Mouse (Mus musculus) liver, embryonic 15.5 days (tissue): ENCODE data around the gene Brat1. TPM values are rescaled to one million over a fixed set of nuclear protein-coding genes. Genes with fewer than 3 reads are reported as not detected.

Experiments used
- polyA plus RNA-seq: library from polyadenylated mRNA; unstranded; fragments of >200 nt; fragmentation: Nextera tagmentation; extraction: Ambion mirVana; gene quantifications from 2 replicates; pipeline ENCODE4 v1.2.1, GENCODE M21; 2015

Brat1 gene
- polyA plus RNA-seq, 1 experiment from 2014 or later, result 7.2 TPM

Other genes with a start within 250 kb of the Brat1 start
- 8.9 and 10.4 TPM in 2 replicates for gene Chst12, start 199.5 kb upstream of the Brat1 start, polyA plus RNA-seq
- gene Grifin, start 139.9 kb upstream of the Brat1 start, polyA plus RNA-seq, result 1.4 and 1.9 TPM in 2 replicates
- 11.0 and 12.9 TPM in 2 replicates for gene Lfng, start 97.7 kb upstream of the Brat1 start, polyA plus RNA-seq
- 6.7 and 7.6 TPM in 2 replicates for gene Ttyh3, start 56.0 kb upstream of the Brat1 start, polyA plus RNA-seq
- gene Iqce, start 2.6 kb upstream of the Brat1 start, polyA plus RNA-seq, result 4.1 and 4.2 TPM in 2 replicates
- gene Amz1, start 19.1 kb downstream of the Brat1 start, polyA plus RNA-seq, result 1.4 and 1.7 TPM in 2 replicates
- 14.1 and 18.9 TPM in 2 replicates for gene Gna12, start 125.4 kb downstream of the Brat1 start, polyA plus RNA-seq